Mouse (Mus musculus): ENCODE measurements at regions not wholly inside any gene's neighbourhood (a gene's known extent, or its start where the extent isn't known, plus 50 kb on each side); places are given as distances from the start of the nearest gene placed in this dataset.

DNA sequence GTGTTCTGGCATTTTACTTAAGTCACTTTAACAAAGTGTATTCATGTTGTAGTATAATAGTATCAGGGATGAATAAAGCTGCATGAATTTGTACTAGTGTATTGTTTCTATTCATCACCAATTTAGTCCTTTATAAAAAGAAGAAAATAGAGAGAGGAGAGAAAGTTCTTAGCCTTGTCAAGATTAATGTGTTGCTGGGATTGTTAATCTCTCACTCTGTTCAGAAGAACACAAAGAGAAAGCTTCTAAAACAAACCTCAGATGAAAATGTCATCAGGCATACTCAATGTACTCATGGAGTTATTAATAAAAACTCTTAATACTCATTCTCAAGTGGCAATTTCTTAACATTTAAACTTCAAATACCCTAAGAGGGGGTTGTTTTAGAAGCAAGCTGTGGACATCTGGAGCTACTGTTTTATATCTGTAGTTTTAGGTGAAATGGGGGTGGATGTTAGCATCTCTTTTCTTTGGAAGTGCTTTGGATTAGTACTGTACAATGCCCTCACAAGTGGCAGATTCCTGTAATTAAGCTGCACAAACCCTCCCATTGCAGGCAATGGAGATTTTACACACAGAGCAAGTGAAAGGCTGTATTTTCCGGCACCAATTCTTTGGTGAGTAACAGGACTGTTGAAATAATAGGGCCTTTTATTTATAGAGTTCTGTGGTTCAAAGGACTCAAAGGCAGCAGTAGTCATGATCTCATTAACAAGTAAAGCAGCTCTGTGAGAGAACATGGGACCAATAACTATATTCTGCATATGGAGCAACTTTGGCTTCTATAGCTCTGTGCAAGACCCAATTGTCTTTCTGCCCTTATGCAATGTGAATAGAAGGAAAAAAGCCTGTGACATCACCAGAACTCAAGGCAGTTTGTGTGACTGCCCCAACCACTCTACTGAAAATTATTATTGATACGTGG is 273.4 kb upstream of the Epha5 start:
- H3K36me3 ChIP-seq (ENCODE audit: insufficient read depth, low read length): no peaks in the 10 kb centered on the region
- no peak for DNase-seq (ENCODE audit: low spot score)
- no peaks in the 10 kb centered on the region for H3K4me1 ChIP-seq (ENCODE audit: insufficient read depth, low read length)
- TF ChIP-seq CTCF (IDR thresholded peaks at IDR 0.05): no peak
- no peak for ATAC-seq (ENCODE audit: low FRiP score)
- H3K27me3 ChIP-seq (ENCODE audit: insufficient read depth, low read length): no peaks in the 10 kb centered on the region
- H3K9ac ChIP-seq (replicated peaks; ENCODE audit: low read length, poor library complexity, severe bottlenecking): no peak overlapping the region
- WGBS: 52% methylated on average over 2 of the region's 2 CpGs
- H3K27ac ChIP-seq (ENCODE audit: low read depth, low read length): no peak overlapping the region
- H3K9me3 ChIP-seq (ENCODE audit: low read length): no peaks in the 10 kb centered on the region
- no peak overlapping the region for H3K4me2 ChIP-seq (ENCODE audit: low read depth, low read length, poor library complexity, severe bottlenecking)
- no peak overlapping the region for H3K4me3 ChIP-seq (ENCODE audit: low read depth, low read length)

GRCm38 (mm10) chr5:84687534-84687933 is 270.4 kb upstream of the Epha5 start:
- ATAC-seq (ENCODE audit: low FRiP score): no peak
- Histone ChIP-seq H3K27ac (ENCODE audit: low read depth, low read length) (no peak overlapping the region), H3K4me2 (ENCODE audit: low read depth, low read length, poor library complexity, severe bottlenecking) (no peak overlapping the region), H3K27me3 (ENCODE audit: insufficient read depth, low read length) (no peaks in the 10 kb centered on the region), H3K36me3 (ENCODE audit: insufficient read depth, low read length) (no peaks in the 10 kb centered on the region), H3K4me1 (ENCODE audit: insufficient read depth, low read length) (no peaks in the 10 kb centered on the region), H3K4me3 (ENCODE audit: low read depth, low read length) (no peak overlapping the region), H3K9ac (replicated peaks; ENCODE audit: low read length, poor library complexity, severe bottlenecking) (no peak overlapping the region), H3K9me3 (ENCODE audit: low read length) (no peaks in the 10 kb centered on the region)
- DNase-seq (ENCODE audit: low spot score): no peak
- no peak for TF ChIP-seq CTCF (IDR thresholded peaks at IDR 0.05)

GRCm38 (mm10) chr5:84655171-84655570 is 238.0 kb upstream of the Epha5 start:
- no peak overlapping the region for H3K27ac ChIP-seq (ENCODE audit: low read depth, low read length)
- no peak overlapping the region for H3K9ac ChIP-seq (replicated peaks; ENCODE audit: low read length, poor library complexity, severe bottlenecking)
- H3K27me3 ChIP-seq (ENCODE audit: insufficient read depth, low read length): no peaks in the 10 kb centered on the region
- no peak overlapping the region for H3K4me3 ChIP-seq (ENCODE audit: low read depth, low read length)
- TF ChIP-seq CTCF (IDR thresholded peaks at IDR 0.05): no peak
- DNase-seq (ENCODE audit: low spot score) (no peak), ATAC-seq (ENCODE audit: low FRiP score) (no peak)
- H3K4me1 ChIP-seq (ENCODE audit: insufficient read depth, low read length): no peaks in the 10 kb centered on the region
- no peaks in the 10 kb centered on the region for H3K36me3 ChIP-seq (ENCODE audit: insufficient read depth, low read length)
- H3K4me2 ChIP-seq (ENCODE audit: low read depth, low read length, poor library complexity, severe bottlenecking): no peak overlapping the region
- H3K9me3 ChIP-seq (ENCODE audit: low read length): no peaks in the 10 kb centered on the region

GRCm38 (mm10) chr5:84635502-84635901 is 218.3 kb upstream of the Epha5 start:
- DNase-seq (ENCODE audit: low spot score): no peak

DNA sequence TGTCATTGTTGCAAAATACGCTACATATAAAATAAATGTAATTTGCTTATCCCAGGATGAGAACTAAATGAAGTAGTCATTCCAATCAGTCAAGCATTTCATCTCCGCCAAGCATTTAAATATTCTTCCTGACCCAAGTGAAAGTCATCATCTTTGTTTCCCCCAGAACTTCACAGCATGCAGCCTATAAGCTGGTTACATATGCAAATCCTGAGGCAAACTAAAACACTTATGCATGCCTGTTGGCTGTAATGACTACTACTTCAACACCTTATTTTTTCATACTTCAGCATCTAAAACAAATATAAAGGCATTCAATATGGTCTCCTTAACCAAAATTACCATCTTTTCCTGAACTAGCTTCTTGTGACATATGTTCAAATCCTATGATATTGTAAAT is 215.7 kb upstream of the Epha5 start:
- Histone ChIP-seq H3K9me3 (ENCODE audit: low read length) (peaks cover 3% of the 10 kb centered on the region; the same call in 1 of the 2 replicates), H3K9ac (replicated peaks; ENCODE audit: low read length, poor library complexity, severe bottlenecking) (no peak overlapping the region), H3K4me2 (ENCODE audit: low read depth, low read length, poor library complexity, severe bottlenecking) (no peak overlapping the region), H3K4me3 (ENCODE audit: low read depth, low read length) (no peak overlapping the region), H3K27ac (ENCODE audit: low read depth, low read length) (no peak overlapping the region), H3K4me1 (ENCODE audit: insufficient read depth, low read length) (no peaks in the 10 kb centered on the region), H3K36me3 (ENCODE audit: insufficient read depth, low read length) (no peaks in the 10 kb centered on the region), H3K27me3 (ENCODE audit: insufficient read depth, low read length) (no peaks in the 10 kb centered on the region)
- TF ChIP-seq CTCF (IDR thresholded peaks at IDR 0.05): no peak
- ATAC-seq (ENCODE audit: low FRiP score) (no peak), DNase-seq (ENCODE audit: low spot score) (no peak)
- WGBS: 50% methylated on average over 2 of the region's 2 CpGs

More at GRCm38 (mm10) chr5:84635502-84635901, 218.3 kb upstream of the Epha5 start:
- H3K36me3 ChIP-seq (ENCODE audit: insufficient read depth, low read length): no peaks in the 10 kb centered on the region
- H3K4me1 ChIP-seq (ENCODE audit: insufficient read depth, low read length): no peaks in the 10 kb centered on the region
- no peak overlapping the region for H3K4me3 ChIP-seq (ENCODE audit: low read depth, low read length)
- H3K4me2 ChIP-seq (ENCODE audit: low read depth, low read length, poor library complexity, severe bottlenecking): no peak overlapping the region
- H3K27me3 ChIP-seq (ENCODE audit: insufficient read depth, low read length): no peaks in the 10 kb centered on the region
- ATAC-seq (ENCODE audit: low FRiP score): no peak
- 89% methylated on average over 3 of the region's 3 CpGs for WGBS
- no peak overlapping the region for H3K27ac ChIP-seq (ENCODE audit: low read depth, low read length)
- no peak for TF ChIP-seq CTCF (IDR thresholded peaks at IDR 0.05)
- no peak overlapping the region for H3K9ac ChIP-seq (replicated peaks; ENCODE audit: low read length, poor library complexity, severe bottlenecking)
- peaks cover 3% of the 10 kb centered on the region; the same call in 1 of the 2 replicates for H3K9me3 ChIP-seq (ENCODE audit: low read length)

DNA sequence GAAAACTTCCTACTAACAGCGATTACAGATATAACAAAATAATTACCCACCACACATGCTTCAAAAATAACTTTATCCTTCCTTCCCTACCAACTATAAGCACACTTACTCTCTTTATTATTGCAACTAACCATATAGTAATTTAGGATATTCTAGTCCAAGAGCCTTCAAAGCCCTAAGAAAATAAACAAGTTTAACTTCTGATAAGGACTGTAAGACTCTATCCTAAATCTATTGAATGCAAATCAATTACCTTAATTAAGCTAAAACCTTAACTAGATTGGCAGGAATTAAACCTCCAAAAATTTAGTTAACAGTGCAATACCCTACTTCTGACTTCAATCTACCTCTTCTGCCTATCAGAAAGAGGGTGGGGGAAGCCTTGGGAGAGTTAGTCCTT is 201.0 kb upstream of the Epha5 start:
- Histone ChIP-seq H3K36me3 (ENCODE audit: insufficient read depth, low read length) (no peaks in the 10 kb centered on the region), H3K4me2 (ENCODE audit: low read depth, low read length, poor library complexity, severe bottlenecking) (no peak overlapping the region), H3K27me3 (ENCODE audit: insufficient read depth, low read length) (no peaks in the 10 kb centered on the region), H3K9ac (replicated peaks; ENCODE audit: low read length, poor library complexity, severe bottlenecking) (no peak overlapping the region), H3K4me1 (ENCODE audit: insufficient read depth, low read length) (no peaks in the 10 kb centered on the region), H3K27ac (ENCODE audit: low read depth, low read length) (no peak overlapping the region), H3K9me3 (ENCODE audit: low read length) (no peaks in the 10 kb centered on the region), H3K4me3 (ENCODE audit: low read depth, low read length) (no peak overlapping the region)
- 87% methylated on average over 1 of the region's 1 CpGs for WGBS
- ATAC-seq (ENCODE audit: low FRiP score) (no peak), DNase-seq (ENCODE audit: low spot score) (no peak)
- no peak for TF ChIP-seq CTCF (IDR thresholded peaks at IDR 0.05)
